ENCODE assay signal across 7 mouse cellular contexts in genomic region chr6:47787941-47788736, GRCm38 (mm10). TPM values are rescaled to one million over a fixed set of nuclear protein-coding genes. Genes with fewer than 3 reads are reported as not detected.
A peak's percentile ranks its signal among the peaks of the same experiment; 100 is the strongest.
DNase-seq lines count a peak whose midpoint lies in the region; ATAC-seq lines count a peak whose summit lies in the region.

No protein-coding gene starts in this region.

- ATAC-seq in embryonic facial prominence, embryonic 11.5 days (replicated peaks; ENCODE audit: insufficient number of reproducible peaks, low FRiP score, low TSS enrichment, low read depth), result peak; percentile 93
- peak; percentile 95 for ATAC-seq in midbrain, embryonic 12.5 days (ENCODE audit: low FRiP score, low read depth)

- H3K4me1 ChIP-seq in embryonic facial prominence, embryonic 11.5 days (ENCODE audit: control insufficient read depth, insufficient read depth, low read length), result no peaks in the 10 kb centered on the region
- H3K4me1 ChIP-seq in limb, embryonic 10.5 days, result peaks cover 9% of the 10 kb centered on the region
- H3K4me1 ChIP-seq in midbrain, embryonic 12.5 days, result peaks cover 8% of the 10 kb centered on the region

- peak overlapping the region; percentile 65 for H3K9ac ChIP-seq in embryonic facial prominence, embryonic 11.5 days (replicated peaks; ENCODE audit: low read length)
- peak overlapping the region; percentile 68 for H3K9ac ChIP-seq in midbrain, embryonic 12.5 days (replicated peaks)

- DNase-seq in adrenal gland, postnatal 14 days, result peak; percentile 88
- peak; percentile 87 for DNase-seq in embryonic facial prominence, embryonic 11.5 days (ENCODE audit: low spot score)
- peak; percentile 99 for DNase-seq in heart, adult 11 months
- DNase-seq in kidney, adult 11 months, result peak; percentile 88
- peak; percentile 80 for DNase-seq in limb, embryonic 10.5 days (ENCODE audit: low spot score)
- peak; percentile 94 for DNase-seq in skeletal muscle tissue, adult 2 months (ENCODE audit: low read depth, low spot score)

- peak overlapping the region; percentile 44 for H3K4me2 ChIP-seq in embryonic facial prominence, embryonic 11.5 days (ENCODE audit: low read depth, low read length)
- peak overlapping the region; percentile 60 for H3K4me2 ChIP-seq in midbrain, embryonic 12.5 days (replicated peaks)

- H3K4me3 ChIP-seq in embryonic facial prominence, embryonic 11.5 days (ENCODE audit: low read depth, low read length), result peak overlapping the region; percentile 40
- H3K4me3 ChIP-seq in limb, embryonic 10.5 days, result peak overlapping the region; percentile 57
- H3K4me3 ChIP-seq in midbrain, embryonic 12.5 days, result peak overlapping the region; percentile 49

- H3K27ac ChIP-seq in embryonic facial prominence, embryonic 11.5 days (replicated peaks; ENCODE audit: low read depth, low read length), result peak overlapping the region; percentile 82
- peak overlapping the region; percentile 93 for H3K27ac ChIP-seq in limb, embryonic 10.5 days
- H3K27ac ChIP-seq in midbrain, embryonic 12.5 days (replicated peaks), result peak overlapping the region; percentile 96

- H3K9me3 ChIP-seq in embryonic facial prominence, embryonic 11.5 days (replicated peaks; ENCODE audit: control insufficient read depth, low read length), result no peaks in the 10 kb centered on the region
- no peaks in the 10 kb centered on the region for H3K9me3 ChIP-seq in limb, embryonic 10.5 days (replicated peaks)
- H3K9me3 ChIP-seq in midbrain, embryonic 12.5 days, result no peaks in the 10 kb centered on the region

- no peaks in the 10 kb centered on the region for H3K27me3 ChIP-seq in embryonic facial prominence, embryonic 11.5 days (ENCODE audit: control insufficient read depth, insufficient read depth, low read length)
- no peaks in the 10 kb centered on the region for H3K27me3 ChIP-seq in limb, embryonic 10.5 days (ENCODE audit: low read depth, poor library complexity, severe bottlenecking)
- H3K27me3 ChIP-seq in midbrain, embryonic 12.5 days, result no peaks in the 10 kb centered on the region

- WGBS in embryonic facial prominence, embryonic 11.5 days, result under 1% methylated on average over 18 of the region's 18 CpGs
- 2% methylated on average over 18 of the region's 18 CpGs for WGBS in limb, embryonic 10.5 days
- WGBS in midbrain, embryonic 12.5 days, result 3% methylated on average over 18 of the region's 18 CpGs

- H3K36me3 ChIP-seq in embryonic facial prominence, embryonic 11.5 days (replicated peaks; ENCODE audit: control insufficient read depth, insufficient read depth, low read depth, low read length), result no peaks in the 10 kb centered on the region
- 0 out of 2 replicates have a peak, but pooled peaks cover 7% of the 10 kb centered on the region for H3K36me3 ChIP-seq in limb, embryonic 10.5 days
- H3K36me3 ChIP-seq in midbrain, embryonic 12.5 days, result no peaks in the 10 kb centered on the region

RNA-seq across cellular contexts. Expression of gene Pdia4, which starts 25.1 kb away (rescaled TPM):
- 80.5 and 90.4 TPM in 2 replicates for total RNA-seq in adrenal gland, postnatal 14 days (2021)
- 324 and 338 TPM in 2 replicates for polyA plus RNA-seq in embryonic facial prominence, embryonic 11.5 days (2014; fragmentation: Nextera tagmentation; extraction: Ambion mirVana)
- polyA plus RNA-seq in limb, embryonic 10.5 days (2016; fragmentation: Nextera tagmentation; extraction: Ambion mirVana), result 284 and 298 TPM in 2 replicates
- polyA plus RNA-seq in midbrain, embryonic 12.5 days (2016; fragmentation: Nextera tagmentation; extraction: Ambion mirVana), result 204 and 215 TPM in 2 replicates

RNA-seq across cellular contexts. Expression of gene Zfp786, which starts 42.5 kb away (rescaled TPM):
- total RNA-seq in adrenal gland, postnatal 14 days (2021), result 1.2 and 1.3 TPM in 2 replicates
- 5.5 and 5.9 TPM in 2 replicates for polyA plus RNA-seq in embryonic facial prominence, embryonic 11.5 days (2014; fragmentation: Nextera tagmentation; extraction: Ambion mirVana)
- polyA plus RNA-seq in limb, embryonic 10.5 days (2016; fragmentation: Nextera tagmentation; extraction: Ambion mirVana), result 5.7 and 5.8 TPM in 2 replicates
- polyA plus RNA-seq in midbrain, embryonic 12.5 days (2016; fragmentation: Nextera tagmentation; extraction: Ambion mirVana), result 13.1 and 14.1 TPM in 2 replicates

RNA-seq across cellular contexts. Expression of gene Zfp398, which starts 47.3 kb away (rescaled TPM):
- total RNA-seq in adrenal gland, postnatal 14 days (2021), result 9.3 and 12.0 TPM in 2 replicates
- 6.4 and 6.5 TPM in 2 replicates for polyA plus RNA-seq in embryonic facial prominence, embryonic 11.5 days (2014; fragmentation: Nextera tagmentation; extraction: Ambion mirVana)
- 7.1 and 9.1 TPM in 2 replicates for polyA plus RNA-seq in limb, embryonic 10.5 days (2016; fragmentation: Nextera tagmentation; extraction: Ambion mirVana)
- polyA plus RNA-seq in midbrain, embryonic 12.5 days (2016; fragmentation: Nextera tagmentation; extraction: Ambion mirVana), result 13.7 and 14.1 TPM in 2 replicates

Comparison
In these comparisons a context has a peak if more than half of its experiments do, and no peak if none do; other contexts are left out.
1. Peak in every context shown above with its lines: DNase-seq, ATAC-seq, H3K4me3 ChIP-seq and H3K27ac ChIP-seq.